Mouse (Mus musculus) CH12.LX (cell line): ENCODE measurements at regions not wholly inside any gene's neighbourhood (a gene's known extent, or its start where the extent isn't known, plus 50 kb on each side); places are given as distances from the start of the nearest gene placed in this dataset.

ENCODE experiments used
- DNase-seq: peaks from one replicate; pipeline ENCODE4 v3.0.0-alpha.2; 2013; ENCODE audit errors: extremely low read depth
- H3K27ac ChIP-seq: 2 replicates; pipeline ENCODE4 v1.5.1; 2012; ENCODE audit warnings: low read depth, mild to moderate bottlenecking, control low read depth, moderate library complexity; ENCODE audit not compliant: insufficient read depth
- H3K27me3 ChIP-seq: replicated peaks from 2 replicates; pipeline ENCODE3; 2012; ENCODE audit warnings: inconsistent platforms
- H3K36me3 ChIP-seq, 2 experiments: replicated peaks in 1 of 2; 2 replicates each; pipeline versions ENCODE3 to v1.6.1; 2012; ENCODE audit warnings: inconsistent platforms in 1 of 2, low read length in 1 of 2, mild to moderate bottlenecking in 1 of 2, mixed read lengths in 1 of 2, moderate library complexity in 1 of 2; ENCODE audit not compliant: control insufficient read depth in 1 of 2, insufficient read depth in 1 of 2
- H3K4me1 ChIP-seq, 2 experiments: 2 replicates each; pipeline ENCODE4 v1.6.1; 2012; ENCODE audit warnings: inconsistent platforms in 1 of 2, moderate library complexity in 1 of 2; ENCODE audit not compliant: insufficient read depth in 2 of 2, control insufficient read depth in 1 of 2
- H3K4me2 ChIP-seq: 2 replicates; pipeline ENCODE4 v1.6.1; 2012; ENCODE audit warnings: low read depth, mild to moderate bottlenecking, control low read depth; ENCODE audit not compliant: poor library complexity, insufficient read depth, severe bottlenecking
- H3K4me3 ChIP-seq, 3 experiments: fragments of 150-350 bp in 1 of 3; sonication (generic) in 1 of 3; replicated peaks in 1 of 3; 2 replicates each; pipeline versions ENCODE3 to v1.5.1; 2011 to 2012; ENCODE audit warnings: low read depth in 2 of 3, low read length in 2 of 3, mild to moderate bottlenecking in 2 of 3, moderate library complexity in 2 of 3, control low read depth in 1 of 3, improper control_type of control experiment in 1 of 3, inconsistent platforms in 1 of 3, mixed read lengths in 1 of 3; ENCODE audit not compliant: poor library complexity in 1 of 3
- H3K79me2 ChIP-seq: replicated peaks from 2 replicates; pipeline ENCODE4 v1.6.1; 2012; ENCODE audit warnings: mild to moderate bottlenecking, moderate library complexity; ENCODE audit not compliant: control insufficient read depth, poor library complexity, insufficient read depth, severe bottlenecking; ENCODE audit errors: extremely low read depth
- H3K9ac ChIP-seq: 2 replicates; pipeline ENCODE4 v1.6.1; 2012; ENCODE audit warnings: low read depth, mild to moderate bottlenecking, control low read depth, moderate library complexity; ENCODE audit not compliant: insufficient read depth
- H3K9me3 ChIP-seq: replicated peaks from 2 replicates; pipeline ENCODE3; 2012; ENCODE audit warnings: low read length, inconsistent platforms, mixed read lengths
- BHLHE40 ChIP-seq: IDR thresholded peaks from 2 replicates; pipeline ENCODE4 v1.6.1; 2011; ENCODE audit warnings: mild to moderate bottlenecking, low read depth, low read length, improper control_type of control experiment
- CHD1 ChIP-seq: IDR thresholded peaks from 2 replicates; pipeline ENCODE4 v1.6.1; 2012; ENCODE audit warnings: low read depth, low read length, improper control_type of control experiment, inconsistent platforms
- CTCF ChIP-seq, 2 experiments: IDR thresholded peaks in 1 of 2; conservative IDR thresholded peaks in 1 of 2; 2 replicates each; pipeline ENCODE4 v1.5.1; 2011 to 2012; ENCODE audit warnings: low read depth in 2 of 2, low read length in 2 of 2, improper control_type of control experiment in 1 of 2, inconsistent platforms in 1 of 2, mild to moderate bottlenecking in 1 of 2, moderate library complexity in 1 of 2
- ELF1 ChIP-seq: IDR thresholded peaks from 2 replicates; pipeline ENCODE4 v1.6.1; 2014; ENCODE audit warnings: low read depth, mild to moderate bottlenecking, inconsistent platforms, low read length, improper control_type of control experiment
- HCFC1 ChIP-seq: IDR thresholded peaks from 2 replicates; pipeline ENCODE4 v1.6.1; 2012; ENCODE audit warnings: low read depth, mild to moderate bottlenecking, inconsistent platforms, low read length, improper control_type of control experiment
- IRF4 ChIP-seq: IDR thresholded peaks from 2 replicates; pipeline ENCODE4 v1.6.1; 2014; ENCODE audit warnings: low read depth, mild to moderate bottlenecking, inconsistent platforms, low read length, improper control_type of control experiment
- JUN ChIP-seq: IDR thresholded peaks from 2 replicates; pipeline ENCODE4 v1.6.1; 2011; ENCODE audit warnings: low read depth, mild to moderate bottlenecking, low read length, improper control_type of control experiment, moderate library complexity; ENCODE audit not compliant: insufficient read depth
- JUND ChIP-seq: conservative IDR thresholded peaks from 2 replicates; pipeline ENCODE4 v1.6.1; 2011; ENCODE audit warnings: low read depth, low read length, improper control_type of control experiment
- MAFK ChIP-seq: IDR thresholded peaks from 2 replicates; pipeline ENCODE4 v1.6.1; 2011; ENCODE audit warnings: low read length, improper control_type of control experiment; ENCODE audit not compliant: insufficient replicate concordance
- MAZ ChIP-seq: IDR thresholded peaks from 2 replicates; pipeline ENCODE4 v1.6.1; 2012; ENCODE audit warnings: low read depth, mild to moderate bottlenecking, inconsistent platforms, low read length, improper control_type of control experiment, moderate library complexity
- MEF2A ChIP-seq: IDR thresholded peaks from 2 replicates; pipeline ENCODE4 v1.6.1; 2014; ENCODE audit warnings: low read depth, mild to moderate bottlenecking, inconsistent platforms, low read length, improper control_type of control experiment, borderline replicate concordance
- MYC ChIP-seq: IDR thresholded peaks from 2 replicates; pipeline ENCODE4 v1.6.1; 2011; ENCODE audit warnings: low read depth, mild to moderate bottlenecking, improper control_type of control experiment, low read length
- NELFE ChIP-seq: IDR thresholded peaks from 2 replicates; pipeline ENCODE4 v1.6.1; 2011; ENCODE audit warnings: low read depth, low read length, improper control_type of control experiment
- NRF1 ChIP-seq: IDR thresholded peaks from 2 replicates; pipeline ENCODE4 v1.6.1; 2014; ENCODE audit warnings: low read depth, mild to moderate bottlenecking, inconsistent platforms, low read length, improper control_type of control experiment, moderate library complexity
- PAX5 ChIP-seq: IDR thresholded peaks from 2 replicates; pipeline ENCODE4 v1.6.1; 2012; ENCODE audit warnings: low read length, inconsistent platforms, mixed read lengths
- POLR2A ChIP-seq: IDR thresholded peaks from 2 replicates; pipeline ENCODE4 v1.6.1; 2011; ENCODE audit warnings: low read depth, mild to moderate bottlenecking, improper control_type of control experiment, low read length
- RAD21 ChIP-seq: IDR thresholded peaks from 2 replicates; pipeline ENCODE4 v1.6.1; 2011; ENCODE audit warnings: low read depth, mild to moderate bottlenecking, low read length, improper control_type of control experiment, moderate library complexity
- RCOR1 ChIP-seq: conservative IDR thresholded peaks from 2 replicates; pipeline ENCODE4 v1.6.1; 2012; ENCODE audit warnings: low read depth, mild to moderate bottlenecking, inconsistent platforms, low read length, improper control_type of control experiment
- SIN3A ChIP-seq: IDR thresholded peaks from 2 replicates; pipeline ENCODE4 v1.6.1; 2012; ENCODE audit warnings: low read length, improper control_type of control experiment, inconsistent platforms
- SMC3 ChIP-seq: IDR thresholded peaks from 2 replicates; pipeline ENCODE4 v1.6.1; 2011; ENCODE audit warnings: low read depth, low read length, improper control_type of control experiment
- TCF12 ChIP-seq: IDR thresholded peaks from 2 replicates; pipeline ENCODE4 v1.6.1; 2014; ENCODE audit warnings: low read depth, mild to moderate bottlenecking, inconsistent platforms, low read length, improper control_type of control experiment
- UBTF ChIP-seq: IDR thresholded peaks from 2 replicates; pipeline ENCODE4 v1.6.1; 2012; ENCODE audit warnings: low read depth, mild to moderate bottlenecking, inconsistent platforms, low read length, improper control_type of control experiment, moderate library complexity
- USF1 ChIP-seq: IDR thresholded peaks from 2 replicates; pipeline ENCODE4 v1.6.1; 2014; ENCODE audit warnings: low read depth, mild to moderate bottlenecking, inconsistent platforms, low read length, improper control_type of control experiment
- USF2 ChIP-seq: conservative IDR thresholded peaks from 2 replicates; pipeline ENCODE4 v1.6.1; 2011; ENCODE audit warnings: low read depth, low read length, improper control_type of control experiment
- ZC3H11A ChIP-seq: IDR thresholded peaks from 2 replicates; pipeline ENCODE4 v1.6.1; 2012; ENCODE audit warnings: low read depth, mild to moderate bottlenecking, inconsistent platforms, low read length, improper control_type of control experiment
- ZKSCAN1 ChIP-seq: IDR thresholded peaks from 2 replicates; pipeline ENCODE4 v1.6.1; 2012; ENCODE audit warnings: low read depth, inconsistent platforms, low read length, improper control_type of control experiment, borderline replicate concordance
- ZMIZ1 ChIP-seq: IDR thresholded peaks from 2 replicates; pipeline ENCODE4 v1.6.1; 2012; ENCODE audit warnings: low read depth, mild to moderate bottlenecking, inconsistent platforms, low read length, improper control_type of control experiment
- ZNF384 ChIP-seq: IDR thresholded peaks from 2 replicates; pipeline ENCODE4 v1.6.1; 2012; ENCODE audit warnings: low read depth, low read length, improper control_type of control experiment, inconsistent platforms
- dilution Hi-C: fragments of 300-500 bp; cut with MboI; formaldehyde crosslinking; loops from 2 replicates; pipeline ENCODE4 v1.14.3; 2020; ENCODE audit warnings: low sequenced_read_pairs; ENCODE audit not compliant: extremely low pct_unique_long_range_greater_than_20kb, extremely low pct_ligation_motif_present
- in situ Hi-C: fragments of 300-500 bp; cut with MboI; formaldehyde crosslinking; loops from 3 replicates; pipeline ENCODE4 v1.14.3; 2019; ENCODE audit warnings: low sequenced_read_pairs, low pct_ligation_motif_present, low pct_unique_long_range_greater_than_20kb, mixed read lengths

GRCm38 (mm10) chr8:107785771-107786170 is 156.7 kb upstream of the Zfhx3 start:
- no peak overlapping the region for H3K4me3 ChIP-seq
- no peak overlapping the region for H3K4me2 ChIP-seq
- H3K79me2 ChIP-seq: no peaks in the 10 kb centered on the region
- no peak overlapping the region for H3K9ac ChIP-seq
- H3K9me3 ChIP-seq: no peaks in the 10 kb centered on the region
- no peak for DNase-seq
- TF ChIP-seq MAZ: no peak
- TF ChIP-seq USF1: no peak
- no peak for TF ChIP-seq UBTF
- TF ChIP-seq SIN3A: no peak
- TF ChIP-seq ZKSCAN1: no peak
- TF ChIP-seq MEF2A: no peak
- TF ChIP-seq POLR2A: no peak
- no peak for TF ChIP-seq NRF1
- no peak for TF ChIP-seq NELFE
- no peak for TF ChIP-seq JUND
- no peak for TF ChIP-seq ZNF384
- TF ChIP-seq CHD1: no peak
- TF ChIP-seq USF2: no peak
- TF ChIP-seq RAD21: no peak
- TF ChIP-seq MAFK: no peak
- no peak for TF ChIP-seq TCF12
- TF ChIP-seq SMC3: no peak
- no peak for TF ChIP-seq JUN
- no peak for TF ChIP-seq RCOR1
- no peak for TF ChIP-seq BHLHE40
- dilution Hi-C loops (no loop called here), in situ Hi-C loops (no loop called here)
- no peaks in the 10 kb centered on the region for H3K36me3 ChIP-seq
- no peaks in the 10 kb centered on the region for H3K27me3 ChIP-seq
- no peaks in the 10 kb centered on the region for H3K4me1 ChIP-seq
- H3K27ac ChIP-seq: no peak overlapping the region

- H3K27ac ChIP-seq: no peak overlapping the region
- dilution Hi-C loops: no loop called here
- no peak for DNase-seq
- no peak overlapping the region for H3K9ac ChIP-seq
- no peaks in the 10 kb centered on the region for H3K36me3 ChIP-seq
- in situ Hi-C loops: no loop called here
- no peak for TF ChIP-seq ZMIZ1
- TF ChIP-seq MAFK: no peak
- TF ChIP-seq ELF1: no peak
- no peak for TF ChIP-seq IRF4
- no peak for TF ChIP-seq PAX5
- no peak for TF ChIP-seq MEF2A
- TF ChIP-seq POLR2A: no peak
- no peak for TF ChIP-seq MYC
- no peak for TF ChIP-seq USF2
- no peak for TF ChIP-seq ZC3H11A
- TF ChIP-seq HCFC1: no peak
- TF ChIP-seq RAD21: no peak
- no peak for TF ChIP-seq CTCF (conservative IDR thresholded peaks at IDR 0.05 in 1 of 2, IDR thresholded peaks at IDR 0.05 in 1 of 2; ENCODE audit: low read depth in 2 of 2, low read length in 2 of 2)
- TF ChIP-seq, all 38 proteins: peak for 0
- H3K4me1 ChIP-seq: no peaks in the 10 kb centered on the region
- no peaks in the 10 kb centered on the region for H3K27me3 ChIP-seq
- H3K9me3 ChIP-seq: no peaks in the 10 kb centered on the region
- no peak overlapping the region for H3K4me3 ChIP-seq
- no peaks in the 10 kb centered on the region for H3K79me2 ChIP-seq
- H3K4me2 ChIP-seq: no peak overlapping the region
Observed at GRCm38 (mm10) chr8:107792286-107792685, 150.2 kb upstream of the Zfhx3 start.
